Mouse (Mus musculus): ENCODE measurements around the gene Tbc1d22a. TPM values are rescaled to one million over a fixed set of nuclear protein-coding genes. Genes with fewer than 3 reads are reported as not detected.

Tbc1d22a gene
- polyA plus RNA-seq, 1 experiment from 2014 or later = 9.5 TPM

DNA sequence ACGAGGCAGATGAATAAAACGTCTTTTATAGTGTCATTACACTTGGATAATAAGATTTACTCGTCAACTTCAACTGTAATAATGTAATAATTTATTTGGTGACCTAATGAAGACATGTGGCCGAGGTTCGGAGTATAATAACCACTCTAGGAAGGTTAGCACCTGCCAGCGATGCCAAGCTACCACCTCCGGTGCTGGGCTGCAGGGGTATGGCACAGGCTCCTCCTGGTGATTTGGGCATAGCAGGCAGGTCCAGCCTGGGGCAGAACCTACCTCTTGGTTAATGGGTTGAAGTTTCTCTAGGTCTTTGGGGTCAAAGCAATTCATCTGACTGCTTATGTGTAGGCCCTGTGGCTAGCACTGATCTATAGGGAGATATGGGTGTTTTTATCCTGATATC is 296.9 kb downstream of the Tbc1d22a start:
- H3K27ac ChIP-seq = no peak overlapping the region
- no peak for DNase-seq (ENCODE audit: low spot score)
- no peak overlapping the region for H3K4me3 ChIP-seq
- no peaks in the 10 kb centered on the region for H3K9me3 ChIP-seq
- H3K27me3 ChIP-seq (ENCODE audit: insufficient read depth, poor library complexity, severe bottlenecking) = peaks cover 11% of the 10 kb centered on the region; the same call in 1 of the 2 replicates
- no peaks in the 10 kb centered on the region for H3K36me3 ChIP-seq
- H3K4me1 ChIP-seq = no peaks in the 10 kb centered on the region
- 83% methylated on average over 7 of the region's 7 CpGs for WGBS

DNA sequence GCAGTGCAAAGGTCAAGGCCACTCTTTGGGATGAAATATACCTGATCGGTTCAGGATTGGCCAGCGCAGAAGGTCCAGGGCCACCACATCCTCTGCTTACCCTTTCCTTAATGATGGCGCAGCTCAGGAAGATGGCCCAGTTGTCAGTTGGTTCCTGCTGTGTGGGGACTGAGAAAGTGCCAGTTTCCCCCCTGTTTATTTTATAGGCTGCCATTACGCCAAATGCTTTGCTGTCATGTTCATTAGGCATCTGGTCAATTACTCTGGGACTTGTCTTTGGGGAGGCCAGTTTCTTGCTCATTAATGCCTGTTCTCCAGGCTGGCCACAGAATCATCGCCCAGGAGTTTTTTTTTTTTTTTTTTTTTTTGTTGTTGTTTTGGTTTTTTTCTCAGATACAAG is 299.1 kb downstream of the Tbc1d22a start:
- Histone ChIP-seq H3K9me3 (no peaks in the 10 kb centered on the region), H3K27ac (no peak overlapping the region), H3K36me3 (no peaks in the 10 kb centered on the region), H3K4me3 (no peak overlapping the region), H3K27me3 (ENCODE audit: insufficient read depth, poor library complexity, severe bottlenecking) (peaks cover 11% of the 10 kb centered on the region; the same call in 1 of the 2 replicates), H3K4me1 (no peaks in the 10 kb centered on the region)
- 91% methylated on average over 5 of the region's 5 CpGs for WGBS
- DNase-seq (ENCODE audit: low spot score) = no peak

- H3K9me3 ChIP-seq = no peaks in the 10 kb centered on the region
- no peak for DNase-seq (ENCODE audit: low spot score)
- 84% methylated on average over 4 of the region's 4 CpGs for WGBS
These were observed 305.9 kb downstream of the Tbc1d22a start for GRCm38 (mm10) chr15:86520201-86520600.

DNA sequence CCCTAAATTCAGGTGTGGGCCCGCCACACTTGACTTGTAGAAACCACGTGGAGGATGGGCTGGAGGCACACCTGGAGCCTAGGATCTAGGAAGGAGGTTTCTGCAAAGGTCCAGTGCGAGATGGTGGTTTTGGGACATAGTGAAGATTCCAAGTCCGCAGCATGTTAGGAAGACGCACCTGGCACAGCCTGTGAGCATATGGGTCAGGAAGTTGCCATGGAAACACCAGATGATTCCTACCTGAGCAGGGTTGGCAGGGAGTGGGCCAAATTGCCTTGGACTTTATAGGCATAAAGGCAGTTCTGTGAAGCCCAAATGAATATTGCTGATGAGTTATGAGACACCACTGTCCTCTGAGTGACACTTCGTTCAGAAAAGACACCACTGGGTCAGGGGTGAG is 321.1 kb downstream of the Tbc1d22a start:
- no peaks in the 10 kb centered on the region for H3K9me3 ChIP-seq
- WGBS = 69% methylated on average over 6 of the region's 6 CpGs
- H3K27ac ChIP-seq = no peak overlapping the region
- no peak overlapping the region for H3K4me3 ChIP-seq
- no peaks in the 10 kb centered on the region for H3K27me3 ChIP-seq (ENCODE audit: insufficient read depth, poor library complexity, severe bottlenecking)
- no peaks in the 10 kb centered on the region for H3K4me1 ChIP-seq
- DNase-seq (ENCODE audit: low spot score) = no peak
- H3K36me3 ChIP-seq = no peaks in the 10 kb centered on the region

More at GRCm38 (mm10) chr15:86520201-86520600, 305.9 kb downstream of the Tbc1d22a start:
- no peaks in the 10 kb centered on the region for H3K27me3 ChIP-seq (ENCODE audit: insufficient read depth, poor library complexity, severe bottlenecking)
- H3K36me3 ChIP-seq = no peaks in the 10 kb centered on the region
- H3K27ac ChIP-seq = no peak overlapping the region
- H3K4me1 ChIP-seq = no peaks in the 10 kb centered on the region
- H3K4me3 ChIP-seq = no peak overlapping the region

DNA sequence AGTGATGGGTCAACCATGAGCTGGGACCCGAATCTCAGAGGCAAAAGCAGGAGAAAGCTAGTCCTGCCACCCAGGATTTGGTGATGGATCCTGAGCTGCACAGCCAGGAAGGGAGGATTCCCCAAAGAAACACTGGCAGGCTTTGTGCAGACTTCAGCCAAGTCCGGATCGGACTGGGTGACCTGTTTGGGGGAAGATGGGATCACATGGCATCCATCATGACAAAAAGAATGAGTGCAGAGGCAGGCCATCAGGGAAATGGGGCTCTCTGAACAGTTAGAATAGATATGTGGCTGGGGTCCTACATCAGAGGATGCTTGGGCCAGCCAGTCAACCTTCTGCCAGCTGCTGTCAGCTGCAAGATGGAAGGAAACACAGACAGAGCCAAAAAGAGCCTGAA is 328.1 kb downstream of the Tbc1d22a start:
- Histone ChIP-seq H3K27ac (no peak overlapping the region), H3K4me1 (0 out of 2 replicates have a peak, but pooled peaks cover 5% of the 10 kb centered on the region), H3K9me3 (no peaks in the 10 kb centered on the region), H3K36me3 (no peaks in the 10 kb centered on the region), H3K4me3 (no peak overlapping the region), H3K27me3 (ENCODE audit: insufficient read depth, poor library complexity, severe bottlenecking) (no peaks in the 10 kb centered on the region; the same call in 1 of the 2 replicates)
- peak; percentile 39 for DNase-seq (ENCODE audit: low spot score)
- WGBS = 61% methylated on average over 3 of the region's 3 CpGs

- Histone ChIP-seq H3K27ac (no peak overlapping the region), H3K4me3 (no peak overlapping the region), H3K36me3 (no peaks in the 10 kb centered on the region), H3K9me3 (peaks cover 3% of the 10 kb centered on the region; the same call in 1 of the 2 replicates), H3K4me1 (0 out of 2 replicates have a peak, but pooled peaks cover 5% of the 10 kb centered on the region), H3K27me3 (ENCODE audit: insufficient read depth, poor library complexity, severe bottlenecking) (no peaks in the 10 kb centered on the region; the same call in 1 of the 2 replicates)
- WGBS = 98% methylated on average over 1 of the region's 1 CpGs
- peak; percentile 71 for DNase-seq (ENCODE audit: low spot score)
These were observed 330.0 kb downstream of the Tbc1d22a start for GRCm38 (mm10) chr15:86544122-86544795.

Other genes starting within 250 kb of the Tbc1d22a start
- gene Celsr1, start 180.7 kb upstream of the Tbc1d22a start, polyA plus RNA-seq (2016; fragmentation: Nextera tagmentation; extraction: Ambion mirVana) = 1.3 and 2.3 TPM in 2 replicates
- 9.6 and 11.6 TPM in 2 replicates for gene Gramd4, start 156.8 kb upstream of the Tbc1d22a start, polyA plus RNA-seq (2016; fragmentation: Nextera tagmentation; extraction: Ambion mirVana)
- 8.3 and 10.3 TPM in 2 replicates for gene Cerk, start 28.3 kb upstream of the Tbc1d22a start, polyA plus RNA-seq (2016; fragmentation: Nextera tagmentation; extraction: Ambion mirVana)